Mouse (Mus musculus): ENCODE measurements around the gene Prm3.

DNA sequence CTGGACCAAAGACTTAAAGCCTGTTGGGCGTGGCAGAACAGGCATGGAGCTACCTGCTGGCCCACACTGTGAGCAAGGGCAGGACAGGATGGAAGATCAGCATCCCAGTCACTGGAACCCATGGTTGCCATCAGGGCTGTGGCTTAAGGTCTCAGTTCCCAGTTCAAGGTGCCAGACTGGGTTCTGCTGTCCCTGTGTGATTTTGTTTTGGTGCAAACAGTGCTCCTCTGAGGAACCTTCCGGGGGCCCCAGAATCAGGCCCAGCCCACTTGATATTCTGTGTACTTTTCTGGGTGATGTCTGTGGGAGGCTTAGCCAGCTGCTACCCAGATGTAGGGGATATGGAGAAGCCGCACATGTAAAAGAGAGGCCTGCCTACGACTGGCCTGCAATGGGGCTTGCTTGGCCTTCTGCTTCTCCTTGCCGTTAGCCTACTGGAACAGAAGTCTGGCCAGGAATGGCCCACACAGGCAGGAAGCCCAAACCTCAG lies 10.0 kb downstream of the Prm3 start:
- TF ChIP-seq CTCF (IDR thresholded peaks at IDR 0.05; ENCODE audit: extremely low read depth, insufficient read length, insufficient replicate concordance, low read depth, low read length) = no peak
- no peak for TF ChIP-seq POLR2A (IDR thresholded peaks at IDR 0.05; ENCODE audit: low read depth, low read length)

Data from small intestine, adult 2 months (tissue).